Mouse (Mus musculus): ENCODE results near the gene Gm21190.
"Not testable (repeated sequence)": the region's sequence is repeated elsewhere in the genome, so short reads cannot be mapped to it uniquely, and the experiment has no call there.

GRCm38 (mm10) chr5:15498350-15498749, 30.7 kb downstream of the Gm21190 start:
- not testable (repeated sequence) for TF ChIP-seq CTCF (IDR thresholded peaks at IDR 0.05; ENCODE audit: control insufficient read depth, insufficient read depth, insufficient replicate concordance, low read depth, low read length); POLR2A (IDR thresholded peaks at IDR 0.05; ENCODE audit: control insufficient read depth, low read depth, low read length)
